Mouse (Mus musculus) subcutaneous adipose tissue, adult 2 months (tissue): ENCODE data around the gene Fam171b. TPM values are rescaled to one million over a fixed set of nuclear protein-coding genes. Genes with fewer than 3 reads are reported as not detected.

Source experiments
- polyA plus RNA-seq: library from polyadenylated mRNA; depleted of rRNA; stranded (reverse); fragments of >200 nt; gene quantifications from 2 replicates; pipeline ENCODE4 v1.2.3, GENCODE M21; 2012; ENCODE audit warnings: low replicate concordance; rRNA removed

The Fam171b gene
- 1.1 and 3.3 TPM in 2 replicates for polyA plus RNA-seq

GRCm38 (mm10) chr2:83812483-83813272 is at the start of gene Fam171b:
Gene Fam171b, plus strand, starts transcription at chr2:83812636.

Other genes starting within 250 kb of the Fam171b start
- 13.9 and 28.2 TPM in 2 replicates for gene Zc3h15, start 168.2 kb upstream of the Fam171b start, polyA plus RNA-seq
- gene Itgav, start 88.2 kb upstream of the Fam171b start, polyA plus RNA-seq: 18.5 and 45.7 TPM in 2 replicates
- gene Zswim2, start 128.6 kb downstream of the Fam171b start, polyA plus RNA-seq: not detected in 2 replicates
- gene Gm13698, start 143.1 kb downstream of the Fam171b start, polyA plus RNA-seq: not detected in 2 replicates
- not detected in 2 replicates for gene Gm13693, start 148.9 kb downstream of the Fam171b start, polyA plus RNA-seq
- gene Gm13695, start 154.7 kb downstream of the Fam171b start, polyA plus RNA-seq: not detected in 2 replicates
- gene Gm13696, start 160.5 kb downstream of the Fam171b start, polyA plus RNA-seq: not detected in 2 replicates
- gene Gm13694, start 166.3 kb downstream of the Fam171b start, polyA plus RNA-seq: not detected in 2 replicates
- not detected in 2 replicates for gene Gm13697, start 172.1 kb downstream of the Fam171b start, polyA plus RNA-seq
- gene Gm13691, start 177.9 kb downstream of the Fam171b start, polyA plus RNA-seq: not detected in 2 replicates